Mouse (Mus musculus): Measurements from ENCODE around the gene Phpt1.

Phpt1 gene

DNA sequence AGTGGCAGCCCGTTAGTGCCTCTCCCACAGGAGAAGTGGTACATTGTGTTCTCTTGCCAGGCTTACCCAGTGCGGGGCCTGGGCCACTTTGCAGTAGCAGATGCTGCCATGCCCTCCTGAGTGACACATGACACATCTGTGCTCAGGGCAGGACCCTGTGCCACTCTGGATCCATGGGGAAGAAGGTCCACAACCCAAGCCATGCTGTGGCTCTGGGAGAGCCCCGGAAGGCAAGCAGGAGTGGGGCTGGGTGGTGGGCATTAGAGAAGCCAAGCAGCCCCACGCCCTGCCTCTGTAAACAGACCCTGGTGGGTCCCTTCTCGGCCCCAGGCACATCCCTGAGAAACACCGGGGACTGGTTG is 8.1 kb upstream of the Phpt1 start:
- DNase-seq (ENCODE audit: low read depth in 1 of 2, low spot score in 2 of 2), result no peak

DNA sequence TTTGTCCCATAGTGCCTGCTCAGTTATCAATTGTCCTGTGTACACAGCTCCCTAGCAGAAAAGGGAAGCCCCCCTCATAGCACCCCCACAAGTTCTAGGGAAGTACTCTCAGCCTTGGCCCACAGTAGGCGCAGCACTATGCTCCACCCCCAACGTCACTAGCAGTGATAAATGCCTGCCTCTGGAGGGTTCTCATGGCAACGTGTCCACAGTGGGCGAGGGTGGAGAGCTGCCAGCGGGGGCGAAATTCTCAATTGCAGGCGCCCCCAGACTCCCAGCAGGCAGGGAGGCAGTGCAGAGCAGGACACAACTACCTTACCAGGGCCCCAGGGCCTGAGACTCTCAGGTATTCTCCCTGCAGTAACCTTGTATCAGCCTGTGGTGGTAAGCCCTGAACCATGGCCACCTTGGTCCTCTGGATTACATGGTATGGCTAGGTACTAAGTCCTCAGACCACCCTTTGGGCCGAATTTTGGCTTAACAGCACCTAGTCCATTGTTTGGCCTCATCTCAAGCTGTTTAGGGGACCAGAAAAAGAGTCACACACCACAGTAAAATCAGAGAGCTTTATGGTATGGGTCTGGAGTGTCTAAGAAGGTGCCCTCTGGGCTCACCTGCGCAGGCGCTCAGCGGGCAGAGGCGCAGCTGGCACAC is 7.6 kb upstream of the Phpt1 start:
- DNase-seq (ENCODE audit: low read depth in 1 of 2, low spot score in 2 of 2), result no peak

DNA sequence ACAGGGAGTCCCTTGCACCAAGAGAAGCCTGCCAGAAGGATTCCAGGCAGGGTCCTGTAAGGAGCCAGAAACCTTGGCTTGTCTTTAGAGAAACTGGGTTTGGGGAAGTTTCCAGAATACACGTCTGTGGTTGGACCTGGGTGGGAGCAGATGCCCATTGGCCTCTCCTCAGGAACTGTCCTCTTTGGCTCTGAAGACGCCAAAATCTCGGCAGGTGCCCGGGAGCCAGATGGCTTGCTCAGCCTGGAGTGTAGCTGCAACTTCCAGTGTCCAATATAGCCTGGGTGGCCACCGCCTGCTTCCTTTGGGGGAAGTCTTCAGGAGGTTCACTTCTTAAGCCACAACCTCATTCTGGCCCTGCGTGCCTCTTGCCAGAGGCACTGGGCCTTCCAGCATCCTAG is 6.9 kb upstream of the Phpt1 start:
- DNase-seq (ENCODE audit: low read depth in 1 of 2, low spot score in 2 of 2), result peak in 1 of 2 experiments; percentile 27

DNA sequence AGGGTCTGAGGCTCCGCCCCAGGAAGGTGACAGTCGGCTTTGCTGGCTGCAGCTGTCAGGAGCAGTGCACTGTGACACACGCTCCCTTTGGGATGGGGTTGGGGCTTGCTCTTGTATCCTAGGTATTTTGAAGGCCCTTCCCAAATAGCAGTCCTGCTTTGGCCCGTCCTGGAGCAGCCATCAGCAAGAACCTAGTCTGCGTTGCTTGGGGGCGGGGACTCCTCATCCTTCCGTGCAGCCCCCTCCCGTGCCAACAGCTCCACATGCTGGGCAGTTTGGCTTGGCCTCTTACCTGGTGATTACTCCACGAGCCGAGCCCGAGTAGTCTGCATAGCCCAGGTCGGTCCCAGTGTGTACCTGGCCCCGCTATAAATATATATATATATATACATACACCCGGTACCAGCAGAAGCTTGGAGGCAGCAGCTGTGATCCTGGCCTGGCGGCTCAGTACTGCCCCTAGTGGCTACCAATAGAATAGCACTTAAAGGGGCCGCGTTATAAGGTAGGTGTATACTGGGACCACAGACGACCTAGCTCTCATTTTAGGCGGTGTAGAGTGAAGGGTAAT is 6.4 kb upstream of the Phpt1 start, which contains the start of gene Ajm1:
TSS of gene Ajm1 (minus strand) at position 464 of the 571 bp plus-strand sequence.
- DNase-seq (ENCODE audit: low read depth in 1 of 2, low spot score in 2 of 2), result peak in 1 of 2 experiments; percentile 50

DNA sequence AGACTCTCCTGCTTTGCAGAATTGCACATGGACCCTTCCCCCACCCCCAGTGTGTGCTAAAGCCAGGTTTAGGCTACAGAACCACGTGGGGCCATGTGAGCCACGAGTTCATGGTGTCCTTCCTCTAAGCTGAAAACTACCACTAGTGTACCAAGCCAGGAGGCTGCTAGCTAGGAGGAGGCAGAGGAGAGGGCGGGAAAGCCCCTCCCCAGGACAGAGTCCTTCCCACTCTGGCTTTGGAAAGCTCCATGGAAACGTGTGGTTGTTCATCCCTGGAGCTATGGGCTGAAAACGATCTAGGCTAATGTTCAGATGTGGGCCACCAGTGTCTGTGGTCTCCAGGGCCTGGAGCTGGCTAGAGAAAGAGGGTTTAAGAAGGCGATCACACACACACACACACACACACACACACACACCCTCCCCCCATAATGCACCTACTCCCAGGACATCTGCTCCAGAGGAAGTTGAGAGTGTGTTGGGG is 5.6 kb upstream of the Phpt1 start:
- DNase-seq (ENCODE audit: low read depth in 1 of 2, low spot score in 2 of 2), result no peak

DNA sequence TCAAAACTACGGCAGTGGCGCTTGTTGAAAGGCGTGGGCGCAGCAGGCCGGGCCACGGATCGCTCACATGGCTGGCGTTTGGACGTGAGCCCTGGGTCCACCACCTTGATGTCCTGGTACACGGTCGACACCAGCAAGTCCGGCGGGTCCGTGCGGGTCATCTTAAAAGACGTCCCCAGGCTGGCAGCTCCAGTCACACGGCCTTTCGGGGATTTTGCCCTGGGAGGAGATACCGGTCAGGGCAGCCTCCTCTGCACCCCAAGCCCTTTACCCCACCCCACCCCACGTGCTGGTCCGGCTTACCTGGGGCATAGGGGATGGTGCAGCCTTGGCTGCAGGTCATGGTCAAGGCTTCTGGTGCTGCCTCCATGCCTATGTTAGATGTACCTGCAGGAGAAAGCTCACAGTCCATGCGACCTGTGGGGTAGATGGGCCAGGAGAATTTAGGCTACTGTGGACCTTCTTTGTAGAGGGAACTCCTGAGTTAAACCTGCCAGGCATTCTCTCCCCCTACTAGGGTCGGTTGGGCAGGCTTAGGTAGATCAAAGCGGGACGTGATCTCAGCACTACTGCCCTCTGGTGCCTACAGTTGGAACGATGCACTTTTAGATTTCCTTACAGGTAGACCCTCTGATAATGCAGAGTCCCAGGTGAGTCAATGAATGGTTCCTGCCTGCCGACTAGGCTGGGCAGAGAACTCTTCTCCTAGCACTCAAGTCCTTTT is 4.9 kb upstream of the Phpt1 start:
- DNase-seq (ENCODE audit: low read depth in 1 of 2, low spot score in 2 of 2), result no peak

DNA sequence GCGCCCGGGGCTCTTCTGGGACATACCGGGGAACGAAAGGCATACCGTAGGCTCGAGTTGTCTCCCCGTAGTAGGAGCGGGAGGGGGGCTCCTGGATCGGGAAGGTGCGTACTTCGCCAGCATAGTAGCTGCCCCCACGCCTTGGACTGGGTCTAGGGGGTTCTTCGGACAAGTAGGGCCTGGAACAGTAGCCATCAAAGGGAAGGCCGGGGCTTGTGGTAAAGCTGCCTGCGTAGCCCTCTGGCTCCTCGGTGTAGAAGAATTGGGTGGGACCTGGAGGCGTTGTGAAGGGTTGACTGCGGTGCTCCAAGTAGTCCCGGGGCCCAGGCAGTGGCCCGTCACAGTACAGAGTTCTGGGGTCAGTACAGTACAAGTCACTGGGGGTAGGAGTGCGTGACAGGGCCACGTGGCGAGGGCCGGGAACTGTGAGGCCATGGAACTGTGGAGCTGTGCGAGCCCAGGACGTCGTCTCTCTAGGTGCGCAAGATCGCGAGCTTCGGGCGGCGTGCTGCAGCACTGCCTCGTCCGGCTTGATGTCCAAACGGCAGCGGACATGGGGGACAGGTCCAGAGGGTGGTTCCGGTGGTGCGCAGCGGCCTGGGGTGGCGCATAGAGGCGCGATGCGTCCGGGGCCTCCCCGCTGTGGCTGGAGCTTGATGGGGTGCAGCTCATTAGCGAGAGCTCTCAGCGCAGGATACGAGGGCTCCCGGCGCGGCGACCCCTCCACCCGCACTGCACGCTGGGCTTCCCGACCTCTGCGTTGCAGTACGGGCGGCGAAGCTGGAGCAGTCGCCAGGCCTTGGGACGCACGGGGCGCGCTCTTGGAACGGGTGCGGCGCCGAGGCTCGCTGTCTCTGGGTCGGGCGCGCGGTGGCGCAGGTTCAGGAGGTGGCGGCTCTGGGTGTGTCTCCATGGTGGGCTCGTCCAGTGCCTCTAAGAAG is 4.0 kb upstream of the Phpt1 start:
- no peak for DNase-seq (ENCODE audit: low read depth in 1 of 2, low spot score in 2 of 2)

DNA sequence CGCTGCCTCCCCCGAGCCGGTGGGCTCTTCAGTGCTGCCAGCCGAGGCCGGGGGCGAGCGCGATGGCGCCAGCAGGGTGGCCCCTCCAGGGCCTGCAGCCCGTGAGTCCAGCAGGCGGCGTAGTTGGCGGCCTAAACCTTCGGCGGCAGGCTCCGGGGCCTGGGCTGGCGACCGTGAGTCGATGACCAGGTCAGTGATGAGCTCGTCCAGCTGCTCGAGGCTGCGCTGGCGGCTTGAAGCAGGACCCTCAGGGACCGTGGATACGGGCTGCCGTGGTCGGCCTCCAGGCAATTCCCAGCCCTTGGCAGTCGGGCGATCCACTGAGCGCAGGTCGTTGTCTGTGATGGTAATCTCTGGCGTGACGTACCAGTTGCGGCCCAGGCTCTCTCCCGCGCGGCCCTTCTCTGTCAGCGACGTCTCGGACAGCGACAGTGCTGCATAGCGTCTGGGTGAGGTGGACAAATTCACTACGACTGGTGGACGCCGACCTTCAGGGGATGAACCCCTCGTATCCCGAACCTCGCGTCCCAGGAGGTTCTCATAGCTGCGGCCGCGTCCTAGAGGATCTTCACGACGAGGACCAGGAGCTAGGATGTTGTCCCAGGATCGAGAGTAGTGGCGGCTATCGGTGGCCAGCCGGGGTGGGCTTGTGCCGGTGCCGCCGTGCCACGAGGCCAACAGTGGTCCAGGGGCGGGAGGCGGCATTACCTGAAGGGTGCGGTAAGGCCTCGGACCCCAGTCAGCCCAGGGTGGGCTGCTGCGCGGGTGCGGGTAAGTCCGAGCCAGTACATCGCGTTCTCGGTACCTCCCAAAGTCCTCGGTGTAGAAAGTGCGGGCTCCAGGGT is 3.1 kb upstream of the Phpt1 start:
- DNase-seq (ENCODE audit: low read depth in 1 of 2, low spot score in 2 of 2), result no peak

DNA sequence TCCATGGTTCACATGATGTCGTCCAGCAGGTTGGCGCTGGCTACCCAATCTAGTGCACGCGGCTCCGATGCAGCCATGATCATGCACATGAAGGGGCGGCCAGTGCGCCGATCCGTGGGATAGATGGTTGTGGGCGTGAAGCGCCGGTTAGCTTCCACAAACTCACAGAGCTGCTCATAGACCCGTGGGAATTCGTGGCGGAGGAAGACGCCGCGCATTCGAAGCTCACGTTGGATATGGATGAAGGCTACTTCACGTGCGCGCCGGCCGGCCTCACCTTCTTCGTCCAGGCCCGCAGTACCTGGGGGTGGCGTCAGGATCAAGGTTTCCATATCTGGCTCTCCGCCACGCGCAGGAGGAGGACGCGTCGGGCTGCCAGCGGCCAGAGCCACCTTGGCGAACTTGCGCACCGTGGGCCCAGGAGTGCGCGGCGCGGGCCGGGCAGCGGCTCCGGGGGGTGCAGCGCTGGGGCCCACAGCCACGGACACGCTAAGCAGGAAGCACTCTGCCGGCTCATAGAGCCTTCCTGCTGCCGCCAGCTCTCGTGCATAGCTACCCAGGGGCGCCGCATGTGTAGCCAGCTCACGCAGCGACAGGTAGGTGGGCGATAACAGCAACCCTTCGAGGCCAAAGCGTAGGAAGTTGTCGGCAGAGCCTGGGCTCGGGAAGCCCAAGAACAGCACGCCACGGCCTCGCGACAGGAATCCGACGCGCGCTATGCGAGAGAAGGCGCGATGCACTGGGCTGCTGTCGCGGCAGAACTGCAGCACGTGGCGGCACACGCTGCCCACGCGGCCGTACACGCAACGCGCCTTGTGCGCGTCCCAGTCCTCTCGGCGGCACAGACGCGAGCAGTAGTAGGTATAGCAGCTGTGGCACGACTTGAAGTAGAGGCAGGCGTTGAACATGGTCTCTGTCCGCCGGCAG is 2.2 kb upstream of the Phpt1 start:
- no peak for DNase-seq (ENCODE audit: low read depth in 1 of 2, low spot score in 2 of 2)

DNA sequence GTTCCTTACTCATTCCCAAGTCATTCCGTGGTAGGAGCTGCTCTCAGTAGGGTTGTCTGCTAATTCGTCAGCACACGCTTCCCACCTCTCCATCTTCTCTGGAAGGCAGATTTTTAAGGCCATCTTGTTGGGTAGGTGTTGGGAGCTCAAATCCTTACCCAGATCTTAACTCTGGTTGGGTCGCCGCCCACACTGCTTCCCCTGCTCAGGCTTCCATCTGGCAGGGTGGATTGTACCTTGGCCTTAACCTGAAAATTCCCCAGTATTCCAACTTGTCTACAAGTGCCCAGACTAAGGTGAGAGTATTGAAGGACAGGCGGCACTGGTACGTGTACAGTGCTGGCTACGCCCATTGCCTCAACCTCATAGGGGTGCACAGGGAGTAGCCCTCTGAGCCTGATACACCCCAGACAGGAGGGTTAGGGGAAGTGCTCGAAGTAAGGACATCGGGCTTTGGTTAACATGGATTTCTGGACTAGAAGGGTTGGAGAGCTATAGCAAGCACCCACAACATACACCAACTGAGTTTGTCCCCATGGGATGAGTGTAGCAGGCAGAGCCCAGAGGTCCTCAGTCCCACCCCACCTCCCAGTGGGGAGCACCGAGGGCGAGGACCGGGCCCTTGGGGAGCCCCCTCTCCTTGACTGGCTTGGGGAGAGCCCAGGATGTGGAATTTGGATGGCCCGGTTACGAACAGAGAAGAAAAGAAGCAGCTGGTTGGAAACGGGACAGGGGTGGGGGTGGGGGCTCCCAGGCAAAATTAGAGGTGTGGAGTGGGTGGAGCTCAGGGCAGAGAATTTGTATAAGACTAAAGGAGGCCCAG is 1.2 kb upstream of the Phpt1 start:
- DNase-seq (ENCODE audit: low read depth in 1 of 2, low spot score in 2 of 2), result no peak

DNA sequence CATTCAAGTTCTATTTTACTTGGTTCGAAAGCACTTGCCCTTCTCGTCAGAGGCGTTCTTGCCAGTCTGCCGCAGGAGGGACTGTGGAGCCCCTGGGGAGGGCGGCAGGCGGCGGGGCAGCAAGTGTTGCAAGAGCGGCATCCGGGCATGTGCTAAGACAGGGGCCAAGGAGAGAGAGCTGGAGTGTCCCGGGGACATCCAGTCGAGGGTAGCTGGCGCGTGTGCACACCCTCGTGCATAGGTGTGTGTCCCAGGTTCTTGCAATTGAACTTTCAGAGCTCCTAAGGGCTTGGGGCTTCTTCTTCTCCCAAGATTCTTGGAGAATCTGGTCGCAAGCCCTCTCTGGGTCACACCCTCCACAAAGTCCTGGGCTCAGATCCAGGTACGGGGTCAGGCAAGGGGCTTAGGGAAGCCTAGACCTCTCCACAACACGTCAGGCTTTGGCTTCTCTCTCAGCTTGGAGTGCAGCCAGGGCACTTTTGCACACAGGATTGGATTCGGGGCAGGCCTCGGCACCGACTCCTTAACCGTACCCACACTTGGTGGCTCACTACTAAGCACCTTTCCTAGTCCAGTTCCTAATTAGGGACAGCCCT is 506 bp upstream of the Phpt1 start:
- DNase-seq (ENCODE audit: low read depth in 1 of 2, low spot score in 2 of 2), result no peak

DNA sequence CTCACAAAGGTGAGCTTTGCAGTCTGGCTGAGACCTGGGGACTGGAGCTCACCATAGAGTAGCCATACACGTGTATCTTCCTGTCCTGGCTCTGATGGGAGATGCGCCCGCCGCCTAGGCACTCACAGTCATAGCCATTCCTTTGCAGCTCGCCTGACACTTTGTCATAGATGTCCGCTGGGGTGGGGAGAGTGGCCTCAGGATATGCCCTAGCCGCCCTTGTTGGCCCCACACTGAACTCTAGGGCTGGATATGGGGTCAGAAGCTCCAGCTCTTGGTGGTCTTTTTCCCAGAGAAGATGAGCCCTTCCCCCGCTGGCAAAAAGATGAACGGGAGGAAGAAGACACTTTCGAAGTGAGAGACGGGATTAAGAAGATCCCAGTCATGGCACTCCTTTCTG is 888 bp downstream of the Phpt1 start:
- no peak for DNase-seq (ENCODE audit: low read depth in 1 of 2, low spot score in 2 of 2)

DNA sequence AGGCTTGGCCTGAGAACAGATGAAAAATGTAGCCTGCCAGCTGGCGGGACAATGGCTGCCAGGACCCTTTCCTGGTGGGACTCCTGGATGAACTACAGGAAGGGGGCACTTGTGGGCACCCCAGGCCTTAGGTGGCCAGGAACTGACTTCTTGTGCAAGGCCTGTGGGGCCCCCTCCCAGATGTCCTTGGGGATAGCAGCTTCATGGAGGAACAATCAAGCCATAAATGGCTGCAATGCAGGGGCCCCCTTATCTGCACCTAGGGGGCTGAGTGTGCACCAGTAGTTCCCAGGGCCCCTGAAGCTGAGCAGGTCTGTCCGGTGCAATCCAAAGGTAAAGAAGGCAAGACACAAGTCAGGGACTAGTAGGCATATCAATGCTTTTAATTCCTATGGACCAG is 2.0 kb downstream of the Phpt1 start:
- no peak for DNase-seq (ENCODE audit: low read depth in 1 of 2, low spot score in 2 of 2)

DNA sequence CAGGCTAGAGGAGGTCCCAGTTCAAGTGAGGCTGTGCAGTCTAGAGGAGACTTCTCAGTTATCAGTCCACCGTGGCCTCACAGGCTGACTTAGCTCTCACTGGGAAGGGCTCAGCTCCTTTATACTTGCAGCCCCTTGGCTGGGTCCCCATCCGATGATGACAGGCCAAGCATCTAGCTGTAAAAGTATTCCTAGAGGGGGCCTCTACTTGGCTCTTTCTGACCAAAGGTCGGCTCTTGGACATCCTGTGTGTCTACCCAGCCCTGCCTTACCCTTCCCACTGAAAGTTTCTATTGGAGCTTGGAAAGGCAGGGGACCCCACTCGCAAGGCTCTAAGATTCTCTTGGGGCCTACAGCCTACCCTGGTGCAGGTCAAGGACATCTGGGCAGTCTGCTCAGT is 3.8 kb downstream of the Phpt1 start:
- DNase-seq (ENCODE audit: low read depth in 1 of 2, low spot score in 2 of 2), result no peak

DNA sequence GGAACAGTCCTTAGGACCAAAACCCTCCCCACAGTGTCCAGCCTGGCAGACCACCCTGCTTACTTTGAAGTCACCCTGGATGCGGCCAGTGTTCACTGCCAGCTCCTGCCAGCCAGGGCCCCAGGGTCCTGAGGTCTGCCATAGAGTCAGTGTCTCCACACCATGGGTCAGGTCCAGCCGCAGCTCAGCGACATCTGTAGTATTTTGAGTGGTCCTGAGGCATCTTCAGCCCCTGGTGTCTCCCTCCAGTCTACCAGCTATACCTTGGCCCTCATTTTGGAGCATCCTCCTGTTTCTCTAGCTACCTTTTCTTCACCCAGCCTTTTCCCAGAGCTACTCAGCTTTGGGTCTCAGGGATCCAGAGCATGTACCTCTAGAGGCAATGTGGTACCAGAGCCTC is 5.7 kb downstream of the Phpt1 start:
- DNase-seq (ENCODE audit: low read depth in 1 of 2, low spot score in 2 of 2), result no peak

DNA sequence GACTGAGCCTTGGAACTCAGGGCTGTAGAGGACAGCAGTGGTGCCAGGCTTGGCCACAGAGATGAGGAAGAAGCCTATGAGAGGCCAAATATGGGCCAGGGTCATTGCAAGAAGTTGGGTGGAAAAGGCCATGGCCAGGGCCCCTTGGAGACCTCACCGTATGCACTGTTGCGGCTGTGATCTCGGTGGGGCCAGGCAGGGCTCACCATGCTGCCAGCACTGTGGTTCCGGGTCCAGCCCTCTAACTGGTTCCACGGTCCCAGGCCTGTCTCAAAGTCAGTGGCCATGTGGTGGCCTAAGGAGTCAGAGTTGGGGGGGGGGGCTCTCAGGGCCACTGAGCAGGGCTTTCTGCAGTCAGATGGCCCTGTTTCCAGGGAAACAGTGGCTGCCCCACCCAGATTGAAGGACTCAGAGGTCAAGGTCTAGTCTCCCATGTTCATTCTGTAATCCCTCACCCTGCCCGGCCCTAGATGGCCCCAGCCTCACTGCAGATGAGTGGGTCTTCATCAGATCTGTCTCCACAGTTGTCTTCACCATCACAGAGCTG is 6.5 kb downstream of the Phpt1 start:
- no peak for DNase-seq (ENCODE audit: low read depth in 1 of 2, low spot score in 2 of 2)

DNA sequence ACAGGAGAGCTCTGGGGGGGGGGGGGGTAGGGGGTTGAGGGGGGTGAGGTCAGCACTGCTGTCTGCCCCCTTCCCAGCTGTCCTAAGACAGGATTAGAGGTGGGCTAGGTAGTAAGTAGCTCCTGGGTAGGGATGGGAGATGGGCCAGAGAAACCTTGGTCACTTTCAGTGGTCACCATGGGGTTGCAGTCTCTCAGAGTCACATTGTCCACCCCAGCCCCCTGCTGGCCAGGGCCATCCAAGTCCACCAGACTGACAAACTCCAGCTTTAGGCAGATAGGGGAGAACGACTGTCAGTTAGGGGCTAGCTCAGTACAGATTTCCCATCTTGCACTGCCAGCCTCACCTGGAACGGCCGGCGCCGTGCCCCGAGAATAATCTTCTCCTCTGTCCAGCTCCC is 8.5 kb downstream of the Phpt1 start:
- no peak for DNase-seq (ENCODE audit: low read depth in 1 of 2, low spot score in 2 of 2)

DNA sequence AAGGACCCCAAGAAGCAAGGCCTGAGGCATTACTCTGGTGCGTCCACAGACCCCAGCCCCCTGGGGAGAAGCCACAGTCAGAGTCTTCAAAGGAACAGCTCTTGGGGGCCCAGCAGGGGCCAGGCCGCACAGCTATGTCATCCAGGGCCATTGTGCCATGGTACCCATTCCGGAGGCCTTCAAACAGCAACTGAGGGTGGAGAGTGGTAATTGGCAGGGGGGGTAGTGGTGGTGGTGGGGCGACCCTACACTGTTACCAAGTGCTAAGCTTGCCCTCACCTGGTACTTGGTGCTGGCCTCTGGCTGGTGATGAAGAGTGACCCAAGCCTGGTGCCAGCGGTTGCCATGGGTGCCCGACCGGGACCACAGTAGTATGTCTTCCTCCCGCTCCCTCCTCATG is 9.3 kb downstream of the Phpt1 start:
- DNase-seq (ENCODE audit: low read depth in 1 of 2, low spot score in 2 of 2), result no peak

Data from monocyte, adult 2 months (primary cell).